Mouse (Mus musculus) testis, postnatal 10 days (tissue): ENCODE results near the gene Tom1l2.

ENCODE experiments used
- DNase-seq: peaks from one replicate; pipeline ENCODE4 v3.0.0; 2021; ENCODE audit warnings: low spot score

The Tom1l2 gene

GRCm38 (mm10) chr11:60352559-60353411 lies at the start of gene Tom1l2, which contains the start of gene Drc3:
Gene Tom1l2 (minus strand): TSS chr11:60352905.
Gene Drc3 (plus strand): TSS chr11:60353329.
- DNase-seq: peak; percentile 97

GRCm38 (mm10) chr11:60397172-60397571 lies 44.5 kb upstream of the Tom1l2 start:
- DNase-seq: no peak

- DNase-seq: peak; percentile 68
These were observed 43.8 kb upstream of the Tom1l2 start for GRCm38 (mm10) chr11:60396546-60396945.

GRCm38 (mm10) chr11:60391346-60391745 lies 38.6 kb upstream of the Tom1l2 start:
- no peak for DNase-seq

GRCm38 (mm10) chr11:60387944-60388343 lies 35.2 kb upstream of the Tom1l2 start:
- DNase-seq: no peak

GRCm38 (mm10) chr11:60385946-60386345 lies 33.2 kb upstream of the Tom1l2 start:
- no peak for DNase-seq

- DNase-seq: no peak
These were observed 32.2 kb upstream of the Tom1l2 start for GRCm38 (mm10) chr11:60384762-60385421.

- DNase-seq: no peak
These were observed 30.8 kb upstream of the Tom1l2 start for GRCm38 (mm10) chr11:60383518-60383917.

- no peak for DNase-seq
These were observed 21.8 kb upstream of the Tom1l2 start for GRCm38 (mm10) chr11:60374481-60374880.

GRCm38 (mm10) chr11:60370431-60370830 lies 17.7 kb upstream of the Tom1l2 start:
- no peak for DNase-seq

GRCm38 (mm10) chr11:60369448-60369847 lies 16.7 kb upstream of the Tom1l2 start:
- no peak for DNase-seq

GRCm38 (mm10) chr11:60368909-60369308 lies 16.2 kb upstream of the Tom1l2 start:
- DNase-seq: no peak

GRCm38 (mm10) chr11:60367256-60367655 lies 14.6 kb upstream of the Tom1l2 start:
- DNase-seq: no peak

GRCm38 (mm10) chr11:60366239-60367019 lies 13.7 kb upstream of the Tom1l2 start:
- DNase-seq: no peak

GRCm38 (mm10) chr11:60360631-60361201 lies 8.0 kb upstream of the Tom1l2 start:
- DNase-seq: no peak

- no peak for DNase-seq
These were observed 7.2 kb upstream of the Tom1l2 start for GRCm38 (mm10) chr11:60359936-60360335.

- DNase-seq: no peak
These were observed 6.4 kb upstream of the Tom1l2 start for GRCm38 (mm10) chr11:60359138-60359537.

- DNase-seq: no peak
These were observed 5.8 kb upstream of the Tom1l2 start for GRCm38 (mm10) chr11:60358548-60358947.

- no peak for DNase-seq
These were observed 4.4 kb upstream of the Tom1l2 start for GRCm38 (mm10) chr11:60357116-60357515.

GRCm38 (mm10) chr11:60355952-60356351 lies 3.2 kb upstream of the Tom1l2 start:
- no peak for DNase-seq

GRCm38 (mm10) chr11:60351925-60352371 lies 757 bp downstream of the Tom1l2 start:
- peak; percentile 64 for DNase-seq

GRCm38 (mm10) chr11:60351388-60351787 lies 1.3 kb downstream of the Tom1l2 start:
- DNase-seq: no peak
